Mouse (Mus musculus) ovary, adult 2 months (tissue): Measurements from ENCODE around the gene Atp5g1. TPM values are rescaled to one million over a fixed set of nuclear protein-coding genes. Genes with fewer than 3 reads are reported as not detected.

Source experiments
- polyA plus RNA-seq: library from polyadenylated mRNA; depleted of rRNA; stranded (reverse); fragments of >200 nt; gene quantifications from 2 replicates; pipeline ENCODE4 v1.2.3, GENCODE M21; 2012; rRNA removed

Atp5g1 gene
- polyA plus RNA-seq = 450 and 554 TPM in 2 replicates

DNA sequence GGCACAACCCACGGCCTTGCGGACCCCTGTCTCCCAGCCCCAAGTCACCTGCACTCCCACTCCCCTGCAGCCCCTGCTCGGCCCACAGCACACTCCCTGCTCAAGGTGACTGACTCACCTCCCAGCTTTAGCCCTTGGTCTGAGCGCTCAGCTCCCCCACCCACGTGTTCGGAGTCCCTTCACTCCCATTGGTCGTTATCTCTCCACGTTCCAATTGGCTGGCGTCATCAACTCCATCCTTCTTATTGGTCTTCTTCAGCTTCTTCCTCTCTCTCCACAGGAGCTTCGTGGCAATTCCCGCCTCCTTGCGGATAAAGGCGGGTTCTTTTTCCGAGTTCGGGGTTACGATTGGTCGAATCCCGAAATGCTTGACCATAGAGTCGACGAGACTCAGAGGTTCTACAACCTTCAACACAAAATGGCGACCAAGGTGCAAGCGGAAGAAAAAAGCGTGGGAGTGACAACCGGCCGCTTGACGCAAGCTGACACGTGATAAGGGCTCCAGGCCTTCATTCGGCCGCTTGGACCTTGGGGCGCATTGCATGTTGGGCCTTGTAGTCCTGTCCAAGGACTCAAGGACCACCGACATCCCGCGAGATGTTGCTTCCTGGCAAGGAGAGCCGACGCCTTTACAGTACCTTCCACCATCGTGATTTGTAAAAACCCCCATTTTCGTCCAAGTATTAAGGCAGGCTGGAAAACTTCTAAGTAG lies at the start of gene Atp5g1:
Gene Atp5g1 (minus strand): TSS at position 162 of the 712 bp plus-strand sequence.

DNA sequence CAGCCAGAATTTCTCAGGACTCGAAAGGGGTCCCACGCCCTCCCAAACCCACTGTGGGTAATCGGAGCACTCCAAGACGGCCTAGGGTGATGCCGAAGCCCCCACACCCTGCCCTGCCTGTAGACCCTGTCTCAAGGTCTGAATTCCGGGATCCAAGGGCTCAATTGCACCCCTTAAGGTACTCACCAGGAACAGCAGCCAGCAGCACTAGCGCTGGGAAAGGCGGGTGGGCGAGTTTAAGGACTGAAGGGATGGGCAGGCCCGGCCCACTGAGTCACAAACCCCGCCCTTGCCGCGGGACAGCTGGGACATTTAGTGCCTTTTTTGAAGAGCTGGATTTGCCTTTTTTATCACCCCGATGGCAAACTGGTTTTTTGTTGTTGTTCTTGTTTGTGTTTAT lies 36.3 kb upstream of the Atp5g1 start, which contains the start of gene Calcoco2:
Gene Calcoco2 (minus strand): TSS at position 214 of the 400 bp plus-strand sequence.

DNA sequence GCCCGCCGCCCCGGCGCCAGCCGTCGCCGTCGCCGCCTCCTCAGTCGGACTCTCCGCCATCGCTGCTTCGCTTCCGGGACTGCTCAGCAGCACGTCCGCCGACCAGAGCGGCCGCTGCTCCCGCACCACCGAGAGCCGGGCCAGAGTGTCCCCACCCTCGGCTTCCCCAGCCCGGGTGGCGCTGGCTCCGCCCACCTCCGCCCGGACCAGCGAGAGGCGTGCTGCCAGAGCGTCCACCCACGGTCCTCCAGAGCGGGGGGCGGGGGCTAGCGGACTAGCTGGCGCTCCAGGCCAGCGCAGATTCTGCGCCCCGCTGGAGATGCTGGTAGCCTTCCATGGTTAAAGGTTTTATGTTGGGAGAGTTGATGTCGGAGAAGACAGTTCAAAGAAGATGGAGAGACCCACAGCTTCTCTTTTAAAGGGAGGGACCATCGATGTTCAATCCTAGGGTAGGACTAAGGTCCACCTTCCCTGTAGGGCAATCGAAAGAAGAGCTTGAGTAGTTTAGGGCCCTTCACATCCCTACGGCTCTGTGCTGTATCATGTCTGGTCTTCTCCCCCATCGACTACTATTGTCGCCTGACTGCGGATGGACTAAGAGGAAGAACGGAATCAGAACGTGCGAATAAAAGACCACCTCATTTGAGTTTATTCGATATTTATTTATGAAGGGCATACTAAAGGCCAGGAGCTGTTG lies 10.1 kb downstream of the Atp5g1 start, which contains the start of gene Ube2z:
Gene Ube2z (minus strand): TSS at position 174 of the 697 bp plus-strand sequence.

DNA sequence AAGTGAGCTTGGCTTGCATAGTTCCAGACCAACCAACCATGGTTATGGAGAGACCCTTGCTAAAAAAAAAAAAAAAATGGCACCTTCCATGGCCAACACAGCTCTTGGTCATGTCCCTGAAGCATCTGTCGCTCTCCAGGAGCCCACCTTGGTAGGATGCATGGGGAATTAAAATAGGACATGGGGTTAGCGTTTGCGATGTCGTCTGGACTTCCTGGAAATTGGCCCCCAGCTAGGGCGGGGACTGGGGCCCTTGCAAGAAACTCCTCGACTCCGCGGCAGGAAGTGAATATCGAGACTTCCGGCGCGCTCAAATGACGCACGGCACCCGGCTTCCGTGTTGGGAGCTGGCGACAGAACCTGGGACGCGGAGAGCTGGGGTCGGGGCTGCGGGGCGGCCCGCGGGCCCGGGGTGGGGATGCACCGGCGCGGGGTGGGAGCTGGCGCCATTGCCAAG lies 40.8 kb downstream of the Atp5g1 start, which contains the start of gene Snf8:
Gene Snf8 (plus strand): TSS at position 290 of the 457 bp plus-strand sequence.

Other genes with a start within 250 kb of the Atp5g1 start
- gene Gngt2, start 238.5 kb downstream of the Atp5g1 start, polyA plus RNA-seq = 2.4 and 3.6 TPM in 2 replicates
- gene Abi3, start 233.2 kb downstream of the Atp5g1 start, polyA plus RNA-seq = 33.4 and 37.7 TPM in 2 replicates
- gene B4galnt2, start 160.8 kb downstream of the Atp5g1 start, polyA plus RNA-seq = 0.29 and 0.42 TPM in 2 replicates
- gene Igf2bp1, start 69.7 kb downstream of the Atp5g1 start, polyA plus RNA-seq = 0.13 and 0.19 TPM in 2 replicates
- not detected in 2 replicates for gene Gip, start 51.1 kb downstream of the Atp5g1 start, polyA plus RNA-seq
- 20.0 and 22.1 TPM in 2 replicates for gene Snf8, start 40.8 kb downstream of the Atp5g1 start, polyA plus RNA-seq
- gene Ube2z, start 10.3 kb downstream of the Atp5g1 start, polyA plus RNA-seq = 38.8 and 39.7 TPM in 2 replicates
- 0.13 TPM in 1 of 2 replicates, not detected in the other for gene Calcoco2, start 36.3 kb upstream of the Atp5g1 start, polyA plus RNA-seq
- 1.2 and 1.7 TPM in 2 replicates for gene Ttll6, start 58.1 kb upstream of the Atp5g1 start, polyA plus RNA-seq
- not detected in 2 replicates for gene Hoxb13, start 118.6 kb upstream of the Atp5g1 start, polyA plus RNA-seq
- 3.0 and 3.3 TPM in 2 replicates for gene Hoxb9, start 195.8 kb upstream of the Atp5g1 start, polyA plus RNA-seq
- gene Hoxb8, start 206.2 kb upstream of the Atp5g1 start, polyA plus RNA-seq = 40.2 and 48.4 TPM in 2 replicates
- gene Hoxb7, start 211.0 kb upstream of the Atp5g1 start, polyA plus RNA-seq = 6.5 and 8.1 TPM in 2 replicates
- 33.9 and 44.1 TPM in 2 replicates for gene Hoxb6, start 216.8 kb upstream of the Atp5g1 start, polyA plus RNA-seq
- gene Hoxb5, start 227.7 kb upstream of the Atp5g1 start, polyA plus RNA-seq = 7.6 and 8.0 TPM in 2 replicates
- gene Hoxb4, start 242.6 kb upstream of the Atp5g1 start, polyA plus RNA-seq = 5.0 and 6.5 TPM in 2 replicates
- gene Hoxb3, start 247.7 kb upstream of the Atp5g1 start, polyA plus RNA-seq = 15.2 and 16.2 TPM in 2 replicates